Mouse (Mus musculus): Measurements from ENCODE around the gene Lrmp.

DNA sequence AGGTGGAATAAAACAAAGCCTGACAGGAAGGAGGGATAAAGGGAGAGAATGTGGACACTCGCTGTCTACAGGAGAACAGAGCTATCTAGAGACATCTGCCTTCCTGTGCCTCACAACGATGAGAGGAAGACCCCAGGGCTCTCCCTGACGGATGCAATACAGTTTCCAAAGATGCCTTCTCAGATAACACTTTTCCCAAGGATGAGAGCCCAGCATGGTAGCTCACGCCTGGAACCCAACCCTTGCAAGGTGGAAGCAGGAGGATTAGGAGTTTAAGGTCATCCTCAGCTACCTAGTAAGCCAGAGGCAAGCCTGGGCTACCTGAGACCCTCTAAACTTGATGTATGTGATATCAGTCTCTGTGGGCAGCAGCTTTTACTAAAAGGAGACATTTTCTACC lies 33.7 kb upstream of the Lrmp start:
- no peak for TF ChIP-seq CTCF (IDR thresholded peaks at IDR 0.05; ENCODE audit: borderline replicate concordance, control insufficient read depth, extremely low read depth, insufficient read depth, low read length, poor library complexity)
- TF ChIP-seq POLR2A (IDR thresholded peaks at IDR 0.05; ENCODE audit: control insufficient read depth, extremely low read depth, insufficient read depth, low read length, poor library complexity): no peak

Measured in thymus, adult 2 months (tissue).